Mouse (Mus musculus) gastrocnemius, postnatal 36 days (tissue): ENCODE results near the gene Eif2ak4. TPM values are rescaled to one million over a fixed set of nuclear protein-coding genes. Genes with fewer than 3 reads are reported as not detected.

Experiments
- DNase-seq, 2 experiments: peaks; one replicate each; pipeline ENCODE4 v3.0.0; 2022
- intact Hi-C: fragments of 180-260 bp; cut with DNase I; formaldehyde crosslinking; loops from one replicate; pipeline ENCODE4 v1.15.1; 2025
- long read RNA-seq, 2 experiments: library from polyadenylated mRNA; stranded (forward); transcript quantifications; one replicate each; pipeline ENCODE4 v2.0.0; 2021
- total RNA-seq, 2 experiments: library from RNA; stranded (reverse); gene quantifications; 2 replicates each; pipeline ENCODE4 v1.2.3; 2021

The Eif2ak4 gene
- total RNA-seq, result 1 to 10 TPM; 3.9 to 4.2 TPM
- long read RNA-seq, experiment 1, result 0 reads
- long read RNA-seq, experiment 2, partial matches to known transcripts, result 2 of 3 reads
- long read RNA-seq, experiment 2, other reads (novel, unspliced or antisense), result 1 of 3 reads

DNA sequence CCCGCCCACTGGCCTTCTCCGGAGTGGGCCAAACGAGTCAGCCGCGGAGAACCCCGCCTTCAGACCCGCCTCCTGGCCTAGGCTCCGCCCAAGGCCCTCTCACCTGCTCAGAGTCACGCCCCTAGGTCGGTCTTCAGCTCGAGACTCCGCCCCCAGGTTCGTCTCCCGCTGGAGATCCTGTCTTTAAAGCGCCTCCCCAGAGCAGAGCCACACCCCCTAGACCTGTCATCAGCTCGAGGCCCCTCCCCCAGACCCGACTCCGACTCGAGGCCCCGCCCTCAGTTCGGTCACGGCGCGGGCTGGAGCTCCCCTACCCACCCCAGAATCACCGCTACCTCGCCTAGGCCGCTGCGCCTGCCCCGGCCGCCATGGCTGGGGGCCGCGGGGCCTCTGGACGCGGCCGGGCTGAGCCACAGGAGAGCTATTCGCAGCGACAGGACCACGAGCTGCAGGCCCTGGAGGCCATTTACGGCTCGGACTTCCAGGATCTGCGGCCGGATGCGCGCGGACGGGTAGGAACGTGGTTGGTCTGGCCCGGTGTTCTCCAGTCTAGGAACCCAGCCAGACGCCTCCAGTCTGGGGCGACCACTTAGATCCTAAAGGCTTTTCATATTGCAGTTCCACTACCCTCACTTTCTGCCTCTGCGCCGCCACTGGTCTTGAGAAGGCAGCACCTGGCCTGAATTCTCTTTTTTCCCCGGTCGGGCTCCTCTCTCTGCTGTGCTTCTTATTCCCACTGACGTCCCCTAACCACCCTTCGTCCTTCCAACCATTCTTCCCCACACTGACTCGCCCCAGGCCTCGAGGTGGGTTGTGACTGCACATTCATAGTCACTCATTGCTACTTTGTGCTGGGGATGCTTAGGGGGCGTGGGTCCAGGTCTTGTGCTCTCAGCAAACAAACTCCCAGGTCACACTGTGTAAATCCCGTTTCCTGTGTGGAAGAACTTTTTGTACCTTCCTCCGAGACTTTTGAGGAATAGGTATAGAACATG is at the start of gene Eif2ak4:
Gene Eif2ak4 (plus strand): TSS at position 278 of the 995 bp plus-strand sequence.
- intact Hi-C loops, result no loop called here
- DNase-seq, result peak; percentile 95 to 96

DNA sequence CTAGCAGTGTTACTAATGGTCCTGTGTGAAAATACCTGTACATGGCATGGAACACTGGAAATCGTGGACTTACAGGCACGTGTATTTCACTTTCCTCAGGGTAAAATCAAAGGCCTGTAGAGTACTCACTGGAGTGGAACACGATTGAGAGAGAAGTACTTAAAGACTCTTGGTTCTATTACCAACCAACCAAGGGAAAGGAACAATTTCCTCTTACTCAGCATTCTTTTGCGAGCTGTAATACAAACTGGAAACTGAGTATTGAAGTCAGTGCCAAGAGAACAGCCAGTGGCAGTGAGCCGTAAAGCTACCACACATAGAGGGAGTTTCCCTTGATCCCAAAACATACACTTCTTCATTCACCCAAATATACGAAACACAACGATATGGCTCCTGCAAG is 47.1 kb upstream of the Eif2ak4 start:
- intact Hi-C loops, result no loop called here
- no peak for DNase-seq

DNA sequence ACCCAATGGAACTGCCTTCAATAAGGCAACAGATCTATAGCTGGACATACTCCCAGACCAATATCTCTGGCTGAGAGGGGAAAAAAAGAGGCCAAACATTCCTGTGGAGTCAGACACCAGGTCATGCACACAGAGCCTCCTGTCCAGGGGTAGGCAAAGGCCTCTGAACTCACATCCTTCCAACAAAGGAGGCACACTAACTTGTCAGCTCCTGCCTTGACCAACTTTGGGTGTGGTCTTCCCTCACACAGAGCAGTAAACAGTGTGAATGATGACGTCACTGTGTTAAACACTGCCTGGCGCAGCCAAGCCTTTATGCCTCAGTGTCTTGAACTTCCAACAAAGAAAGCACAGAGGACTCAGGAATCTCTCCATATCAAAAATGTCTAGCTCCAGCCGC is 44.5 kb upstream of the Eif2ak4 start:
- intact Hi-C loops, result no loop called here
- DNase-seq, result no peak

DNA sequence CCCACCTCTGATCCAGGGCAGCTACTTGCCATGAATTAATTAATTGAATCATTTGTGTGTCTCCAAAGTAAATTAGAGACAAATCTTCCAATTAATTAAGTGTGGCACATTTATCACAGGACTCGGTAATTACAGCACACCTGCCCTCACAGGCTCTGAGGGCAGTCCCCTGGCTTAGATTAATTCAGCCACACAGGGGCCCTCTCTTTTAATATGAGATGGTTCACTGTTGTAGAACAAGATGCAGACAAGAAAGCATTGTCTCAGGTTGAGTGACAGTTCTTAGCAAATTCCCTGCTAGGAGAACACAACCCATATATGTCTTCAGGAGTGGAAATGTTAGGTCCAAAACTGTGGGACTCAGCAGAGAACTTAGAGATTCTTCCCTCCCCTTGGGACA is 42.9 kb upstream of the Eif2ak4 start:
- intact Hi-C loops, result no loop called here
- no peak for DNase-seq

DNA sequence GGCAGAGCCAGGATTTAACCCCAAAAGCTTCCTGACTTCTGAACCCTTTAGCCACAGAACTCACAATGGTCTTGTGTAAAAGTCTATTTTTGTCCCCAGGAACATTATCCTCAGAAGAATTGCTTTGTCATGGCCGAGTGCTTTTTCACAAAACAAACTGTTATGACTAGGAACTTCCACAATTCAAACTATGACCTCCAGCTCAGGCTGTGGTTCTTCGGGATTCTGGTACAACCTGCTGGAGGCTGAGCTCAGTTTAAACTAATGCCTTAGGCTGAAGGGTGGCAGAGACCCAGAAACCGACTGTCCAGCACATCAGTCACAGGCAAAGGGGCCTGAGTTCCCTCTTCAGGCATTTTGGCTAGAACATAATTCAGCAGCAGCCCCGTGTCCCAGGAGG is 34.9 kb upstream of the Eif2ak4 start:
- no peak for DNase-seq
- intact Hi-C loops, result no loop called here

DNA sequence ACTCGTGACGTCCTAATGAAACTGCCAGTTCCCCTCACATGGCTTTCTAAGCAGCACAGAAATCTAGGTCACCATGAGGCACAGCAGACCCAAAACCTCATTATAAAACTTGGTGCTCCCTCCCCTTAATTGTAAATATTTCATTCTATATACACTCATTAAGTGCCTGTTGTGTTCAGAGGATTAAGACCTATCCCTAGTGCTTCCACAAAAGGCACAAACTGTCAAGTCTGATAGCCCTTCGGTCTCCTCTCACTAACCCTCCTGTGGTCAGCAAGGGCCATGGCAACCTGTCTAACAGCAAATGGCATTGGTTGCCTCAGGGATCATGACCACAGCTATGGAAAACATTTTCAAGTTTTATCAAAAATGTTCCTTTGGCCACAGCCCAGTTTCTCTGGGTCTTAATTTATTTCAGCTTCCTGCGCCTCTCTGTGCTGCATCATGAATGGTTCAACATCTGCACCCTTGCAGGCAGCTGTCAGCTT is 34.5 kb upstream of the Eif2ak4 start:
- intact Hi-C loops, result no loop called here
- no peak for DNase-seq

DNA sequence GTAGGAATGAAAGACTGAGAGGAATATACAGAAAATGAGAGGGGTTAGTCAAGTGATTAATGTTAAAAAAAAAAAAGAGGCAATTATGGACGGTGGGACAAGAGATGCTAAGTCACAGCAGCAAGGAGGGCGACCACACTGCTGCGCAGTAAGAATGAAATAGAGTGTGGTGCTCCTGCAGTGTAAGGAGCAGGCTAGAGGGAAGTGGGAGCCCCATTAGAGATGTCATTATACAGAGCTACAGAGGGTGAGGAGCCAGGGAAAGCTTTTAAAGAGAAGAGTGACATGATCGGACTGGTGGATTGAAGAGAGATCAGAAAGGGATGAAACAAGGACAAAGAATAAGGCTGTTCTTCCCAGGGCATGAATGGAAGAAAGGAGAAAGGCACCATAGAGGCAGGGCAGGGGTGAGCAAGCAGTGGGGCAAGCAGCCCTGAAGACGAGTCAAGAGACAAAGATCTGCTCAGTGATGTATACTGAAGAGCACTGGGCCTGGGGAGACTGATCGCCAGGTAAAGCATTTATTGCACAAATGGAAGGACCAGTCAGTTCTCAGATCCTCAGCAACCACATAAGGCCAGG is 33.2 kb upstream of the Eif2ak4 start:
- DNase-seq, result no peak
- intact Hi-C loops, result no loop called here

DNA sequence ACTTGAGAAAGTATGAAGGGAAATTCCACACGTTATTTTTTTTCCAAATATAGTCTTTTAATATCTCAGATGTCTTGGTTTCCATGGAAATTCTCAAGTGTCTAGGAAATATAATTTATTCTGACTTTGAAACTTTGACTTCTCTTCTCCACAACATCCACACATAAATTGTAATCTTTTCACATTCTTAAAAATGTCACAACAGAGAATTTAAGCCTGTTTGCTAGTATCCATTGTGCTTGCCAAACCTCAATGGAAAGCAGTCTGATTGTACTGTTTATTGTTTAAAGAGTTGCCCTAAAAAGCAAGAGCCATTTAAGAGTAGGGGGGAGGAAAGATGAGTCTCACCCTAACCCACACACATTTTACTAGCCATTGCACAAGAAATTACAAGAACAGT is 16.6 kb upstream of the Eif2ak4 start:
- DNase-seq, result no peak
- intact Hi-C loops, result no loop called here

DNA sequence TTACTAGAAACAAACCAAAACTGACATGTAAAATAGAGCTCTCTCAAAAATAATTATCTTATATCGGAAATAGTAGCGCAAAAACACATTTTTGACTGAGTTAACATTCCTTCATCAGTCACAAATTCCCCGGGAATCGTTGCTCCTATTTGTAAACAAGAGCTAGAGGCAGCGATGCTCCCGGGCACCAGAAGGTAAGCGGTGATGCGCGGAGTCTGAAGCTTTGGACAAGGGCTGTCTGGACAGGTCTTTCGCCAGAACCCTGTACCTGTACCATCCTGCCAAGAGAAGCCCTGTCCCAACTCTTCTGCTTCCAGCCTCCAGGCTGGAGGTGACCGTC is 15.9 kb upstream of the Eif2ak4 start:
- DNase-seq, result no peak
- intact Hi-C loops, result no loop called here

DNA sequence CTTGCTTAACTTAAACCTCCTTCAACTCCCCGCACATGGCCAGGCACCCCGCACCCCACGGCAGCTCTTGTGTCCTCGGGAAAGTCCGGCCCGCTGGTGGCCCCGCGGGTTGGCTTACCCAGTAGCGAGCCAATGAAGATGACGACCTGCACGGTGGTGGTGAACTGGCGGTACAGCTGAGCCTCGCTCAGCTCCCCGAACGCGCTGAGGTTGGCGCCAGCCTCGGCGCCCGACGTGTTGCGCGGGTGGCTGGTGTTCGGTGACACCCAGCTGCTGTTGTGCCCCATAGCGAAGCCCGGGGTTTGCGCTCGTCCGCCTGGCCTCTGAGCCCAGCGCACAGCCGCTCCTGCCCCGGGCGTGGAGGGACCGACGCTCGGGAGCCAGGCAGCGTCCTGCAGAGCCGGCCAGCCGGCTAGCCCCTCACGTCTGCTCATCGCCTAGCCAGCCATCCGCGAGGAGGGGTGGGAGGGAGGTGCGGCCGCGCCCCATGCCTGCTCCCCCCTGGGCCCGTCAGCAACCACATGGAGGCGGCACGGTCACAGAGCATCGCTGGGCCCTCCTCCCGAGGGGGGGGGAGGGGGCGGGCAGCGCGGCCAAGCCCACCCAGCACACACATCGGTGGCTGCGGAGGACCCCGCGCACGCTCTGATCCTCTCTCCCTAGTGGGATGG is 15.4 kb upstream of the Eif2ak4 start, which contains the start of gene Gpr176:
Gene Gpr176 (minus strand): TSS at position 519 of the 671 bp plus-strand sequence.
- peak in 1 of 2 experiments; percentile 19 for DNase-seq
- intact Hi-C loops, result no loop called here

DNA sequence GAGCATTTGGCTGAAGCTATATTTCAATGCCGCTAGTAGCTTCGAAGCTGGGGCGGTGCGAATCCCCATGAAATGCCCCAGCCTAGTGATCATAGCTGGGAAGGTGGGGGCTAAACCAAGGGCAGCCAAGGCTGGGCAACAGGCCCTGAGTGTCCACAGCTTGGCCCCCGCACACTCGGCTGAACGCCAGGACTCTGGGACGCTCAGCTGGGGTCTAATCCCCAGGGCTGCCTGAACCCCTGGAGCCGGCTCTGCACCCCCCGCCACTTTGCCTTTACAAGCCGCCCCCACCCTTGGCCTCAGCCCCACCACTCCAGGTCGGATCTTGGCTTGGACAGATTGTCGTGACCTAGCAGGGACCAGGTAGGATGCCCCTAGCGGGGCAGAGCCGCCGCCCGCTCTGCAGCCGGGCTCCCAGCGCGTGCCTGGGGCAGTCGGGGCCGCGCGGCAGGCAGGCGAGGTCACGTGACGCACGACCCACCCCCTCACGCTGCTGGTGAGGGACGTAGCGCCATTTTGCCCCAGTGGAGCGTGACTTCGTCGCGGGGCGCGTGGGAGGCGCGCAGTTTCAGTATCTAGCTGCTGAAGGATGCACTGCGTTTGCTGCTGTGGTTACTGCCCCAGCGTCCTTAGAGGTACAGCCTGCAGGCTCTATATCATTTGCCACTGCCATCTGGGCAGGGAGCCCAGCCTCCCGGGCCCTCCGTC is 14.7 kb upstream of the Eif2ak4 start:
- intact Hi-C loops, result no loop called here
- DNase-seq, result peak; percentile 8 to 24

DNA sequence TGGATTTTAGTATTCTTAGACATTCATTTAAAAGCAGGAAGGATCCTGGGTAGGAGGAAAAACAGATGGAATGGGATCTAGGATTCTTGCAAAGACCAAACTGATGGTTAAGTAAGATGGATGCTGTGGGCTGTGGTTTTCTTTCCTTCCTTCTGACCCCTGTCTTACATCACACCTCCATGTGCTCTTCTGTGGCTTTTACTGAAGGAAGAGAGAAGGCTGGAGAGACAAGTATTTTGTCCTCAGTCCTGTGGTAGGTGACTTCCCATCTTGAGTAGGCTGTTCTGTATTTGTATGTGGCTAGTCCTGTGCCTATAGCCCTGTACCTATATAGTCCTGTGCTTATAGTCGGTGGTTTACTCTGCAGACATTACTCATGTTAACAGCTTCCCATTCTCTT is 12.9 kb upstream of the Eif2ak4 start:
- intact Hi-C loops, result no loop called here
- no peak for DNase-seq

DNA sequence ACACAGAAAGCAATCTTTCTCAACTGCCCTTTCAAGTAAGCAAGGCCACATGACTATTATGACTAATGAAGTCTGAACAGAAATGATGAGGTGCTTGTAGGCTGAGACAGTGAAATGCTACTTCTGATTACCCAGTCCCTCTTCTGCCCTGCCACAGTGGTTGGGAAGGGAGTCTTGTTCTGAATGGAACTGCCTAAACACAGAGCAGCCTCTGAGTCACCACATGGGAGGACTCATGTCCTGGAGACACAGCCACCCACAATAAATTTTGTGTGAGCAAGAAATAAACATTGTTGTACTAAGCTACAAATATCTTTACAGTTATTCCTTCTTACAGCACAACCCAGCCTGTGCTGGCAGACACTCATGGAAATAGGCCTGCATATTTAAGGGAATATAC is 12.5 kb upstream of the Eif2ak4 start:
- intact Hi-C loops, result no loop called here
- DNase-seq, result no peak

DNA sequence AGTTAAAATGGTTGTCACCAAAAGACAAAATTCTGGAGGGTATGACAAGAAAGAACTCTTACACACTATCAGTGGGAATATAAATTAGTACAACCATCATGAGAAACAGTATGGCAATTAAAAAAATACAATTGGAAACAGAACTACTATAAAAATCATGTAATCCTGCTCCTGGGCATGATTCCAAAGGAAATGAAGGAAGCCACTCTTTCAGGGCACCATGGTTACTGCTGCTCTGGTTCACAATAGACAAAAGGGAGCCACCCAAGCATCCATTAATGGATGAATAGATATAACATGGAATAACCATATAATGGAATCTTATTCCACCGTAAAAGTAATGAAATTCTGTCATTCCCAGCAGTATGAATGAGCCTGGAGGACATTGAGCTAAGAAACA is 8.7 kb upstream of the Eif2ak4 start:
- no peak for DNase-seq
- intact Hi-C loops, result no loop called here

DNA sequence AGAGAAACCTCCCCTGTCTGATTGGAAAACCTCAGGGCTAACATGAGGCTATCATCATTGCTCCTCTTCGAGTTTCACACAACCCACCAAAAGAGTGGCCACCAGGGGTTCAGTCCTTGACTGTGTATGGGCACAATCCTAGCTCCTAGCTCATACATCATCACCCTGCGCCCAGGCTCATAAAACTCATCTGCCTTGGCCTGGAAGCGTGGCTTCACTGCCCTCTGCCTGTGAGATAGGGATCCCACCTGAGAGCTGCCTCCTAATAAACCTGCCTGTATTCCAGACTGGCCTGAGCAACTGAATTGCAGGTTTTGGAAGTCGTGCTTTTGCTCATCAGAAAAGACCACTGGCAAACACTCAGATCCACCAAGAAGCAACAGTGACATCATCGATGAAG is 5.0 kb upstream of the Eif2ak4 start:
- DNase-seq, result no peak
- intact Hi-C loops, result no loop called here

DNA sequence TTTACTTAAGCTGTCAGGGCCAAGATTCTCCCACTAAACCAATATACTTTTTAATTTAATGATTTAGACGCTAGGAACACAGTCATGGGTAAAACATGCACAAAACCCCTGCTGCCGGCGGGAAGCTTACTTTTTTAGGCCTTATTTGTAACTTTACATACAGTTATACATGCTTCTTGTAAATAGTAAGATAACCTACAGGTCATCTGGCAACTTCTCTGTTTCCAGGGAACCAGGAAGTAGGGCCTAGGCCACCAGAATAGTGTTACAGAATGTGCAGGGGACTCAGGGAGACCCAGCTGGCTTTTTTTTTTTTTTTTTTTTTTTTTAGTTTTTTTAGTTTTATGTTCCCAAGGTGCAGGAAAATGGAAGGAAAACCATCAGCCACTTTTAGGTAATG is 1.2 kb downstream of the Eif2ak4 start:
- intact Hi-C loops, result no loop called here
- DNase-seq, result no peak

DNA sequence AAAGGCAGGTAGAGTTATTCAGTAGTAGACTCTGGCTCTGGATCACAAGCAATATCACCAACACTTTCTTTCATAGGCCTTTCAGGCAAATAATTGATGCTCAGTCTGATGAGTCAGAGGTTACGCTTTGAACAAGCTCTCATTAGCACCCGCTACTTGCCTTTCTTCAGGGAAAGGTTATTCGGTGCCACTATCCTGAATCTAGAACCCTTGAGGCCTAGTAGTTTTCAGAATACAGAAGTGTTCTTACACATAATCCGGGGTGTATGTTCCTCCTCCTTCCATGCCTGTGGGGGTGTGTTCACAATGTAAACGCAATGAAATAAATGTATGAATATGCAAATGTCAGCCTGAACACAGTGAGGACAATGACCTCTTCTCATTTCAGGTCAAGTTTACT is 1.7 kb downstream of the Eif2ak4 start:
- intact Hi-C loops, result no loop called here
- DNase-seq, result no peak

DNA sequence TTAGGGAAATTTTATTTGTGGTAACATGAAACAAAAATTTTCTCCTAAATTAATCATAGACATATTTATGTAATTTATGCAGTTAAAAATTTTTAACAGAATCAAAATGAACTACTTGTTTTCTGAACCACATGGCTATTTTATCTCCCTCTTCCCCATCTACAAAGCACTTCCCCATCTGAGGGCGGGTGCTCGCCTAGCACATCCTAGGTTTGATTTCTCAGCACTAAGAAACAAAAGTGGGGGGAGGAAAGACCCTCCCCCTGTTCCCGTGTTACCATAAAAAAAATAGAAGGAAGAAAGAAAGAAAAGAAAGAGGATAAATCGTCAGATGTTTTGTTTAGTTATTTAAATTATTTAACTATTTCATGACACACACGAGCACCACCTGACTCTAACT is 2.8 kb downstream of the Eif2ak4 start:
- DNase-seq, result no peak
- intact Hi-C loops, result no loop called here

DNA sequence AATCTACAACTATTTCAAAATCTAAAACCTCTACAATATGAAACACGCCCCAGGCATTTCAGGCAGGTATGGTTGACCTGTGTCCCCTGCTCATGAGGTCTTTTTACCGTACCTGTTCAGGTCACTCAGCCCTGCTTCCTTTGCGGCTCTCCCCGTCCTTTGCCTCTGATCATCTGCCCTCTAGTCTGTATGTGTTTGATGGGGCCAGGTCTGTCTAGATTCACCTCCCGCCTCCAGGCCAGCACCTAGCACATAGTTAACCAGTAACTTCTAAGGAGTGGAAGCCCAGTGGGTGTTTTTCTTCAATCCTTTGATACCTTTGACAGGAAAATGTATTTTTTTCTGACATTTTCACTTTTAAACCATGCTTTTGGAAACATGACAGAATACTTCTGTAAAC is 11.3 kb downstream of the Eif2ak4 start:
- DNase-seq, result no peak
- intact Hi-C loops, result no loop called here
